Mouse (Mus musculus) midbrain, embryonic 16.5 days (tissue): ENCODE measurements around the gene Iyd. TPM values are rescaled to one million over a fixed set of nuclear protein-coding genes. Genes with fewer than 3 reads are reported as not detected.
A peak's percentile ranks its signal among the peaks of the same experiment; 100 is the strongest.
"Not testable (repeated sequence)": the region's sequence is repeated elsewhere in the genome, so short reads cannot be mapped to it uniquely, and the experiment has no call there.

Experiments used
- ATAC-seq: fragments of 200-750 bp; cut with Nextera tagmentation; 2 replicates; pipeline ENCODE4 v1.8.0; 2017; ENCODE audit warnings: moderate TSS enrichment
- H3K27ac ChIP-seq: fragments of 300-500 bp; sonication (generic); 2 replicates; pipeline ENCODE4 v1.5.1; 2014; ENCODE audit warnings: mild to moderate bottlenecking, low read length, mixed read lengths
- H3K27me3 ChIP-seq: fragments of 300-500 bp; sonication (generic); 2 replicates; pipeline ENCODE4 v1.6.1; 2014; ENCODE audit warnings: low read depth, low read length, mixed read lengths; ENCODE audit not compliant: control insufficient read depth, insufficient read depth
- H3K36me3 ChIP-seq: fragments of 300-500 bp; sonication (generic); 2 replicates; pipeline ENCODE4 v1.6.1; 2014; ENCODE audit warnings: mild to moderate bottlenecking, low read length, moderate library complexity, mixed read lengths; ENCODE audit not compliant: control insufficient read depth, insufficient read depth
- H3K4me1 ChIP-seq: fragments of 300-500 bp; sonication (generic); 2 replicates; pipeline ENCODE4 v1.6.1; 2014; ENCODE audit warnings: mild to moderate bottlenecking, low read length, mixed read lengths; ENCODE audit not compliant: control insufficient read depth, insufficient read depth
- H3K4me2 ChIP-seq: fragments of 300-500 bp; sonication (generic); 2 replicates; pipeline ENCODE4 v1.6.1; 2014; ENCODE audit warnings: mild to moderate bottlenecking, low read length, mixed read lengths
- H3K4me3 ChIP-seq: fragments of 300-500 bp; sonication (generic); 2 replicates; pipeline ENCODE4 v1.5.1; 2014; ENCODE audit warnings: low read depth, mild to moderate bottlenecking, low read length, moderate library complexity, mixed read lengths
- H3K9ac ChIP-seq: fragments of 300-500 bp; sonication (generic); 2 replicates; pipeline ENCODE4 v1.6.1; 2014; ENCODE audit warnings: low read depth, low read length, mixed read lengths
- H3K9me3 ChIP-seq: fragments of 300-500 bp; sonication (generic); replicated peaks from 2 replicates; pipeline ENCODE4 v1.6.1; 2014; ENCODE audit warnings: mild to moderate bottlenecking, low read length, mixed read lengths; ENCODE audit not compliant: control insufficient read depth, poor library complexity, severe bottlenecking
- WGBS: fragments of 180-500 bp; shearing (Covaris S2); extraction: QIAGEN DNeasy Blood & Tissue Kit; methylation state at CpG from one replicate; pipeline ENCODE4 v1.1.7; 2014; 5-methylcytosine and 5-hydroxymethylcytosine counted together
- polyA plus RNA-seq: library from polyadenylated mRNA; unstranded; fragments of >200 nt; fragmentation: Nextera tagmentation; extraction: Ambion mirVana; gene quantifications from 2 replicates; pipeline ENCODE4 v1.2.1, GENCODE M21; 2015

The Iyd gene
- 0.59 and 0.60 TPM in 2 replicates for polyA plus RNA-seq

- H3K9ac ChIP-seq: no peak within 1 kb of the TSS
- no peak within 1 kb of the TSS for H3K4me3 ChIP-seq
- no peak for ATAC-seq
- no peak within 1 kb of the TSS for H3K4me2 ChIP-seq
- no peaks in the 10 kb centered on the region for H3K27me3 ChIP-seq
- no peak within 1 kb of the TSS for H3K27ac ChIP-seq
- H3K36me3 ChIP-seq: no peaks in the 10 kb centered on the region
- H3K4me1 ChIP-seq: no peaks in the 10 kb centered on the region
- WGBS: 73% methylated on average over 16 of the region's 16 CpGs
- H3K9me3 ChIP-seq: no peaks in the 10 kb centered on the region
Measured at GRCm38 (mm10) chr10:3540003-3540827, at the start of gene Iyd. Gene Iyd, plus strand, starts transcription at chr10:3540240.

GRCm38 (mm10) chr10:3496791-3497190, 43.2 kb upstream of the Iyd start:
- H3K27ac ChIP-seq: no peak overlapping the region
- H3K4me3 ChIP-seq: no peak overlapping the region
- H3K4me1 ChIP-seq: no peaks in the 10 kb centered on the region
- H3K36me3 ChIP-seq: no peaks in the 10 kb centered on the region
- no peak overlapping the region for H3K9ac ChIP-seq
- no peak overlapping the region for H3K4me2 ChIP-seq
- H3K27me3 ChIP-seq: no peaks in the 10 kb centered on the region
- 0 out of 2 replicates have a peak, but pooled peaks have one; percentile 50 for ATAC-seq
- WGBS: 64% methylated on average over 2 of the region's 2 CpGs
- H3K9me3 ChIP-seq: 0 out of 2 replicates have a peak, but pooled peaks cover 2% of the 10 kb centered on the region

- 90% methylated on average over 6 of the region's 6 CpGs for WGBS
- not testable (repeated sequence) for ATAC-seq, H3K27ac ChIP-seq
Measured at GRCm38 (mm10) chr10:3500846-3501245, 39.2 kb upstream of the Iyd start.

GRCm38 (mm10) chr10:3507484-3508221, 32.4 kb upstream of the Iyd start:
- Histone ChIP-seq H3K9me3 (no peaks in the 10 kb centered on the region), H3K4me1 (peaks cover 14% of the 10 kb centered on the region; the same call in 1 of the 2 replicates), H3K27ac (no peak overlapping the region; the same call in 1 of the 2 replicates), H3K9ac (no peak overlapping the region), H3K4me2 (no peak overlapping the region), H3K4me3 (no peak overlapping the region), H3K27me3 (no peaks in the 10 kb centered on the region), H3K36me3 (no peaks in the 10 kb centered on the region)
- 51% methylated on average over 8 of the region's 8 CpGs for WGBS
- peak; percentile 69 for ATAC-seq

More at GRCm38 (mm10) chr10:3500846-3501245, 39.2 kb upstream of the Iyd start:
- not testable (repeated sequence) for H3K4me1 ChIP-seq, H3K9ac ChIP-seq, H3K9me3 ChIP-seq, H3K36me3 ChIP-seq, H3K4me2 ChIP-seq, H3K27me3 ChIP-seq, H3K4me3 ChIP-seq

GRCm38 (mm10) chr10:3508222-3508588, 31.8 kb upstream of the Iyd start:
- no peaks in the 10 kb centered on the region for H3K9me3 ChIP-seq
- no peak overlapping the region; the same call in 1 of the 2 replicates for H3K27ac ChIP-seq
- no peaks in the 10 kb centered on the region for H3K27me3 ChIP-seq
- no peak overlapping the region for H3K9ac ChIP-seq
- no peak overlapping the region for H3K4me2 ChIP-seq
- H3K36me3 ChIP-seq: no peaks in the 10 kb centered on the region
- 76% methylated on average over 2 of the region's 2 CpGs for WGBS
- peaks cover 14% of the 10 kb centered on the region; the same call in 1 of the 2 replicates for H3K4me1 ChIP-seq
- no peak; the same call in 1 of the 2 replicates for ATAC-seq
- H3K4me3 ChIP-seq: no peak overlapping the region

- Histone ChIP-seq H3K4me3 (no peak overlapping the region), H3K36me3 (no peaks in the 10 kb centered on the region), H3K9me3 (no peaks in the 10 kb centered on the region), H3K27ac (no peak overlapping the region), H3K9ac (no peak overlapping the region), H3K4me2 (no peak overlapping the region), H3K4me1 (peaks cover 14% of the 10 kb centered on the region; the same call in 1 of the 2 replicates), H3K27me3 (no peaks in the 10 kb centered on the region)
- 69% methylated on average over 2 of the region's 2 CpGs for WGBS
- ATAC-seq: no peak
Measured at GRCm38 (mm10) chr10:3508746-3509145, 31.3 kb upstream of the Iyd start.

- Histone ChIP-seq H3K36me3 (no peaks in the 10 kb centered on the region), H3K4me1 (peaks cover 16% of the 10 kb centered on the region), H3K27me3 (no peaks in the 10 kb centered on the region), H3K4me2 (no peak overlapping the region), H3K9ac (no peak overlapping the region), H3K9me3 (no peaks in the 10 kb centered on the region), H3K27ac (no peak overlapping the region), H3K4me3 (no peak overlapping the region)
- peak; percentile 63 for ATAC-seq
- 38% methylated on average over 7 of the region's 7 CpGs for WGBS
Measured at GRCm38 (mm10) chr10:3509663-3510277, 30.3 kb upstream of the Iyd start.

- peaks cover 16% of the 10 kb centered on the region for H3K4me1 ChIP-seq
- no peak overlapping the region for H3K9ac ChIP-seq
- no peak overlapping the region for H3K4me3 ChIP-seq
- H3K9me3 ChIP-seq: no peaks in the 10 kb centered on the region
- no peak overlapping the region for H3K27ac ChIP-seq
- no peaks in the 10 kb centered on the region for H3K36me3 ChIP-seq
- no peaks in the 10 kb centered on the region for H3K27me3 ChIP-seq
- WGBS: 59% methylated on average over 3 of the region's 3 CpGs
- no peak overlapping the region for H3K4me2 ChIP-seq
- ATAC-seq: no peak
Measured at GRCm38 (mm10) chr10:3510486-3510885, 29.6 kb upstream of the Iyd start.
